Mouse (Mus musculus) ES-E14 (cell line): Measurements from ENCODE around the gene Ifi27l2b. TPM values are rescaled to one million over a fixed set of nuclear protein-coding genes. Genes with fewer than 3 reads are reported as not detected.

Experiments used
- DNase-seq: peaks from one replicate; pipeline ENCODE4 v3.0.0-alpha.2; 2013; ENCODE audit warnings: low read depth, low spot score
- H3K27ac ChIP-seq: 2 replicates; pipeline ENCODE4 v1.5.1; 2012; ENCODE audit warnings: low read depth, mild to moderate bottlenecking, low read length, moderate library complexity, mixed read lengths; ENCODE audit not compliant: poor library complexity, insufficient read depth, severe bottlenecking
- H3K36me3 ChIP-seq: 2 replicates; pipeline ENCODE4 v1.6.1; 2012; ENCODE audit warnings: mild to moderate bottlenecking, low read length, moderate library complexity, mixed read lengths; ENCODE audit not compliant: control insufficient read depth, poor library complexity, insufficient read depth, severe bottlenecking
- H3K4me1 ChIP-seq, 2 experiments: fragments of 150-350 bp in 1 of 2; sonication (generic) in 1 of 2; 2 replicates each; pipeline ENCODE4 v1.6.1; 2012; ENCODE audit warnings: low read length in 2 of 2, mild to moderate bottlenecking in 1 of 2, mixed read lengths in 1 of 2; ENCODE audit not compliant: control insufficient read depth in 2 of 2, insufficient read depth in 2 of 2, poor library complexity in 1 of 2
- H3K4me3 ChIP-seq, 2 experiments: fragments of 150-350 bp in 1 of 2; sonication (generic) in 1 of 2; 2 replicates each; pipeline ENCODE4 v1.5.1; 2012; ENCODE audit warnings: low read length in 2 of 2, low read depth in 1 of 2, mild to moderate bottlenecking in 1 of 2, mixed read lengths in 1 of 2; ENCODE audit not compliant: insufficient read depth in 1 of 2, poor library complexity in 1 of 2, severe bottlenecking in 1 of 2
- H3K9ac ChIP-seq: 2 replicates; pipeline ENCODE4 v1.6.1; 2012; ENCODE audit warnings: low read depth, mild to moderate bottlenecking, low read length, mixed read lengths; ENCODE audit not compliant: poor library complexity, insufficient read depth, severe bottlenecking
- H3K9me3 ChIP-seq: fragments of 150-350 bp; sonication (generic); 2 replicates; pipeline ENCODE4 v1.6.1; 2012; ENCODE audit warnings: low read depth, mild to moderate bottlenecking, low read length; ENCODE audit not compliant: control insufficient read depth, insufficient read depth
- CHD2 ChIP-seq: IDR thresholded peaks from 2 replicates; pipeline ENCODE4 v1.6.1; 2014; ENCODE audit warnings: mild to moderate bottlenecking, low read depth, low read length, inconsistent platforms
- HCFC1 ChIP-seq: IDR thresholded peaks from 2 replicates; pipeline ENCODE4 v1.6.1; 2012; ENCODE audit warnings: low read length, inconsistent platforms, borderline replicate concordance; ENCODE audit not compliant: insufficient read depth
- MAFK ChIP-seq: IDR thresholded peaks from 2 replicates; pipeline ENCODE4 v1.6.1; 2014; ENCODE audit warnings: mild to moderate bottlenecking, low read depth, low read length, inconsistent platforms; ENCODE audit not compliant: insufficient read depth
- ZC3H11A ChIP-seq: IDR thresholded peaks from 2 replicates; pipeline ENCODE4 v1.6.1; 2012; ENCODE audit warnings: low read depth, mild to moderate bottlenecking, inconsistent platforms, low read length, borderline replicate concordance
- ZNF384 ChIP-seq: IDR thresholded peaks from 2 replicates; pipeline ENCODE4 v1.6.1; 2012; ENCODE audit warnings: low read depth, low read length, inconsistent platforms
- in situ Hi-C, 2 experiments: fragments of 600-800 bp; cut with MboI; formaldehyde crosslinking; loops; one replicate each; pipeline ENCODE4 v1.15.1; 2025; ENCODE audit warnings: low sequenced_read_pairs in 2 of 2, inconsistent platforms in 1 of 2; ENCODE audit not compliant: unreplicated experiment in 2 of 2
- total RNA-seq: library from RNA; depleted of rRNA; stranded (reverse); fragments of 300-350 nt; gene quantifications from 2 replicates; pipeline ENCODE4 v1.2.3, GENCODE M21; 2012; rRNA removed

The Ifi27l2b gene
- total RNA-seq, 1 experiment, result 0.58 TPM

- no peak for DNase-seq
- Histone ChIP-seq H3K27ac (no peak overlapping the region), H3K4me1 (no peaks in the 10 kb centered on the region), H3K36me3 (peaks cover 62% of the 10 kb centered on the region), H3K4me3 (no peak overlapping the region), H3K9me3 (no peaks in the 10 kb centered on the region), H3K9ac (no peak overlapping the region)
- TF ChIP-seq MAFK, result no peak
- in situ Hi-C loops, result no loop called here
Measured at GRCm38 (mm10) chr12:103408144-103408543, 48.9 kb downstream of the Ifi27l2b start.

GRCm38 (mm10) chr12:103407720-103408119, 49.3 kb downstream of the Ifi27l2b start, which contains the start of gene 9330161L09Rik:
Gene 9330161L09Rik, minus strand, starts transcription at chr12:103407820.
- no peak for TF ChIP-seq MAFK
- TF ChIP-seq ZNF384, result no peak
- TF ChIP-seq ZC3H11A, result no peak
- no peak for TF ChIP-seq HCFC1
- TF ChIP-seq CHD2, result no peak
- no peaks in the 10 kb centered on the region for H3K9me3 ChIP-seq

DNA sequence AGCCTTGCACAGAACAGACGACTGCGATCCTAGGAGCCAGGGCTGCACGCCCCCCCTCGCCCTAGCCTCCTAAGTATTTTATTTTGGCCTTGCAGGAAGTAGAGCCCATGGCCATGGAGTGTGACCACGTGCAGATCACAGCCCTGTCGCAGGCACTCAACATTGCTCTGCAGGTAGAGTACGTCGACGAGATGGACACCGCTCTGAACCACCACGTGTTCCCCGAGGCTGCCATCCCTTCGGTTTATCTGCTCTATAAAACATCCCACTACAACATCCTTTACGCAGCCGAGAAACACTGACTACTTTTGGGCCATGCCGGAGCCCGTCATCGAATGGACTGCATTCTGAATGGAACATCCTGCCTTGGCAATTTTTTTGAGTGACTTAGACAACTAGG, 52.9 kb downstream of the Ifi27l2b start:
- in situ Hi-C loops, result no loop called here
- no peaks in the 10 kb centered on the region for H3K9me3 ChIP-seq
- H3K36me3 ChIP-seq, result peaks cover 38% of the 10 kb centered on the region

More at GRCm38 (mm10) chr12:103407720-103408119, 49.3 kb downstream of the Ifi27l2b start, which contains the start of gene 9330161L09Rik:
- no peak within 1 kb of the TSS for H3K9ac ChIP-seq
- H3K27ac ChIP-seq, result no peak within 1 kb of the TSS
- H3K4me3 ChIP-seq, result no peak within 1 kb of the TSS
- no peak for DNase-seq
- H3K4me1 ChIP-seq, result no peaks in the 10 kb centered on the region
- in situ Hi-C loops, result no loop called here
- peaks cover 61% of the 10 kb centered on the region for H3K36me3 ChIP-seq

More for the DNA sequence above, 52.9 kb downstream of the Ifi27l2b start:
- no peak overlapping the region for H3K27ac ChIP-seq
- TF ChIP-seq HCFC1, result no peak
- no peak for TF ChIP-seq CHD2
- no peak for DNase-seq
- H3K4me1 ChIP-seq, result no peaks in the 10 kb centered on the region
- no peak overlapping the region for H3K9ac ChIP-seq
- H3K4me3 ChIP-seq, result no peak overlapping the region

Other genes starting within 250 kb of the Ifi27l2b start
- gene Prima1, start 215.1 kb downstream of the Ifi27l2b start, total RNA-seq, result 0.63 and 0.85 TPM in 2 replicates
- gene Fam181a, start 146.2 kb downstream of the Ifi27l2b start, total RNA-seq, result not detected in 2 replicates
- 0.27 TPM in 1 of 2 replicates, not detected in the other for gene Asb2, start 101.2 kb downstream of the Ifi27l2b start, total RNA-seq
- gene Otub2, start 68.5 kb downstream of the Ifi27l2b start, total RNA-seq, result 4.8 and 7.0 TPM in 2 replicates
- 2.1 and 3.8 TPM in 2 replicates for gene 9330161L09Rik, start 49.4 kb downstream of the Ifi27l2b start, total RNA-seq
- 86.2 and 107 TPM in 2 replicates for gene Ddx24, start 31.4 kb downstream of the Ifi27l2b start, total RNA-seq
- gene Ifi27, start 23.0 kb downstream of the Ifi27l2b start, total RNA-seq, result 0.48 and 2.1 TPM in 2 replicates
- 0.63 and 2.1 TPM in 2 replicates for gene Ifi27l2a, start 13.5 kb downstream of the Ifi27l2b start, total RNA-seq
- gene Ppp4r4, start 75.1 kb upstream of the Ifi27l2b start, total RNA-seq, result 1.2 and 1.7 TPM in 2 replicates
- gene Serpina10, start 174.2 kb upstream of the Ifi27l2b start, total RNA-seq, result not detected in 2 replicates
- gene Serpina6, start 200.0 kb upstream of the Ifi27l2b start, total RNA-seq, result not detected in 2 replicates
- gene Serpina16, start 218.9 kb upstream of the Ifi27l2b start, total RNA-seq, result not detected in 2 replicates
- gene Serpina1f, start 238.3 kb upstream of the Ifi27l2b start, total RNA-seq, result not detected in 2 replicates